Mouse (Mus musculus) hindlimb bud, embryonic 11.5 days (tissue): Measurements from ENCODE around the gene Limd1.

Experiments used
- DNase-seq: peaks from one replicate; pipeline ENCODE4 v3.0.0-alpha.2; 2012; ENCODE audit warnings: low read depth, low spot score; ENCODE audit errors: extremely low spot score

Gene Limd1

GRCm38 (mm10) chr9:123480253-123480921 is 1.9 kb downstream of the Limd1 start:
- no peak for DNase-seq

DNA sequence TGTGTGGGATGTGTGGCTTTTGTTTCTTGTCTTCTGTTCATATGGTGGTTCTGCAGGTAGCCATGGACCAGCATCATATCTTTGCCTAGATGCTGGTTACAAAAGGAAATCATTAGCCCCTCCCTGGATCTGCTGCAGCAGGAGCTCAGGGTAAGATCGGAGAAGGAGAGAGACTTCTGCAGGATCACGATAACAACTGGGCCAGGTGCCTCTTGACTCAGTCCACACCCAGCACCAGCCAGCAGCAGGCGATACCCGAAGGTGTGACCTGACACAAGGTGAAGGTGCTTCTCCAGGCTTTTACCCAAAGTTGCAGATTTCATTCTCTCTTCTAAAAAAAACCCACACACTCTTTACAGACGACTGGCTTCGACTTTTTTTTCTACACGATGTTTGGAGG is 2.6 kb downstream of the Limd1 start:
- DNase-seq: no peak

GRCm38 (mm10) chr9:123483598-123483997 is 5.1 kb downstream of the Limd1 start:
- DNase-seq: no peak

GRCm38 (mm10) chr9:123484830-123485229 is 6.3 kb downstream of the Limd1 start:
- no peak for DNase-seq

- no peak for DNase-seq
These were observed 7.1 kb downstream of the Limd1 start for GRCm38 (mm10) chr9:123485561-123485960.

DNA sequence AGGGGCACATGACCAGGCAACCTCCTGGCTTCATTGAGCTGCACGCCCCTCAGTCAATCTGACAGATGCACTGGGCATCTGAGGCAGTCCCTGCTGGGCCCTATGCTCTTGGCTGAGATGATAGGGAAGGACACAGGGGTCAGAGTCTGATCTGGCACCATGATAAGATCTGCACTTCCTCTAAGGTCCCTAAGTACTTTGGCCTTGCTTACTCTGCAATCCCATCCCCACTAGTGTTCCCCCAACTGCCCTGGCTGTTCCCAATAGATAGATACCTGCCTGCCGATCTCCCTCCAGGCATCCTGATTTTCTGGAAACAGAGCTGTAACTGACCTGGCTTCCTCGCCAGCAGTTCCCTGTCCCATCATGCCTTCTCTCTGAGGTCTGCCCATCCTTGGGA is 8.1 kb downstream of the Limd1 start:
- DNase-seq: no peak

DNA sequence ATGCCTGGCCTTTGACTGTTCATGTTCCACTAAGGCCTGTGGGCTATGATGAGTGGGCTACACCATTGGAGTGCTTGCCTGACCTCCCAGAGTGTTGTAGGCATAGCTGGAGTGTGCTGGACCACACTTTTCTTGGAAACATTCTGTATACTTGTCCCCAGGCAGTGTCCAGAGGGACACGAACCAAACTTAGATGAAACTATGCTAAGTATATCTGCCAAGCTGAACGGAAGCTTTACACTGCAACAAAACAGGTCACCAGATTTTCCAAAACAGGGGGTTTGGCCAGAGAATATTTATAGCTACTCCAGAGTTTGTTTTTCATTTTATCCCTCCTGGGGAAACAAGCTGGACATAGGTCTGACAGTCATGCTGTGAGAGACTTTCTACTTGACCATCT is 10.6 kb downstream of the Limd1 start:
- DNase-seq: no peak

GRCm38 (mm10) chr9:123489727-123490343 is 11.3 kb downstream of the Limd1 start:
- no peak for DNase-seq

GRCm38 (mm10) chr9:123490930-123491329 is 12.4 kb downstream of the Limd1 start:
- no peak for DNase-seq

DNA sequence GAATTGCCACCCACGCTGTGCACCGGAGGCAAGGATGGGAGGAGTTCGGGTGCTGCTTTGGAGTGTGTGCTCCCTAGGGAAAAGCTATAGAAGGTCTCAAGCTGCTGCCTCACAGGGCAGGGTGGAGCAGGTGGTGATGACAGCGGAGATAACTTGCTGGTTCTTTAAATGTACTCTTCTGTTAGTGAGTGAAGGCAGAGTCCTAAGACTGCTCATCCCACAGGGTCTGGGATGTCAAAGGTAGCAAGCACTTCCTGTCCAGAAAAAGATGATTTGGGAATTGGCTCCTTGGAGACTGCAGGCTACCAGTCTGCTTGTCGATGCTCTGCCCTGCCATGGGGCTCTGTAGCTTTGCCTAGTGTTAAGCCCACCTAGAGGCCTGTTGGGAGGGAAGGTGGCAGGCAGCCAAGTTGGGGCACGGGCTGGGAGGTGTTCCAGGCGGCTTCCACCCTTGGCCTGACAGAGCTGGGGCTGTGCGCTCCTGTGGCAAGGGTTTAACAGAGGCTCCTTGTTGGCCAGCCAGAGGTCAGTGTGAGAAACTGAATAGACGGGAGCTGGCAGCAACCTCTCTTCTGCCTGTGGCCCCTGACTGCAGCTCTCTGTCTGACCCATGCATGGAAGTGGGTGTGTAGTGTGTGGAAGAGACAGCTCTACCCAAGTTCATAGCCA is 13.5 kb downstream of the Limd1 start:
- no peak for DNase-seq

- DNase-seq: no peak
These were observed 18.2 kb downstream of the Limd1 start for GRCm38 (mm10) chr9:123496665-123497064.

DNA sequence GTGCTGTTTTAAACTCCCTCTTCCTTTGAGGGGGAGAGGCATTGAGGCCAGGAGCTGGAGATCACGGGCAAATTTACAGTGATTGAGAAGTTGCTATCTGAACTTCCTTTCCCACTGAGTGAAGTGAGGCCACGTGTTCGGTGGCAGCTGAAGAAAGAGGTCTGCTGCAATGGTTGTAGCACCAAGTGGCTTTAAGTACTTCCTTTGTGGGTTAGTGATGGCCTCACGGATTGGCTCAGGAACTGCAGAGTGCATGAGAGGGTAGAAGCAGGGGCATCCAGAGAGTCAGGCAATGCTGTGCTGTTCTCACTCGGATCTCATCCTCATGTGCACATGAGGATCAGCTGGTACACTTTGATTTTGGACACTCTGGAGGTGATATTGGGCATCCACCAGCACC is 19.4 kb downstream of the Limd1 start:
- no peak for DNase-seq

GRCm38 (mm10) chr9:123500480-123500879 is 22.0 kb downstream of the Limd1 start:
- no peak for DNase-seq

GRCm38 (mm10) chr9:123503171-123503834 is 24.8 kb downstream of the Limd1 start:
- DNase-seq: no peak

- DNase-seq: peak; percentile 42
These were observed 25.8 kb downstream of the Limd1 start for GRCm38 (mm10) chr9:123504325-123504724.

DNA sequence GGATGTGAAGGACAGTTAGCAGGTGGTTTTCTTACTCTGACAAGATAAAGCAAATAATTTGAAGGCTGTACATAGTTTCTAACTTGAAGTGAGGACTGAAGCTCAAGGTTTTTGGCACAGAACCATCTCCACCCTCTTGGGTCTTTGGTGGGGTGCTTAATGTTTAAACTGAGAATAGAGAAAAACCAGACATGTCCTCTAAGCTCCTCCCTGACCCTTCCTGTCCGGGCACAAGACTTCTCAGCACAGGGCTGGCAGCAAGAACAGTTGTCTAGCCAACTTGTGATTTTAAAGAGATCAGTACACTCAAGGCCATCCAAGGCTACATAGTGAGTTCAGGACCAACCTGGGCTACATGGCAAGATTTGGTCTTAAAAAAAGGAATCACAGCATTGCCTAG is 27.1 kb downstream of the Limd1 start:
- DNase-seq: no peak

DNA sequence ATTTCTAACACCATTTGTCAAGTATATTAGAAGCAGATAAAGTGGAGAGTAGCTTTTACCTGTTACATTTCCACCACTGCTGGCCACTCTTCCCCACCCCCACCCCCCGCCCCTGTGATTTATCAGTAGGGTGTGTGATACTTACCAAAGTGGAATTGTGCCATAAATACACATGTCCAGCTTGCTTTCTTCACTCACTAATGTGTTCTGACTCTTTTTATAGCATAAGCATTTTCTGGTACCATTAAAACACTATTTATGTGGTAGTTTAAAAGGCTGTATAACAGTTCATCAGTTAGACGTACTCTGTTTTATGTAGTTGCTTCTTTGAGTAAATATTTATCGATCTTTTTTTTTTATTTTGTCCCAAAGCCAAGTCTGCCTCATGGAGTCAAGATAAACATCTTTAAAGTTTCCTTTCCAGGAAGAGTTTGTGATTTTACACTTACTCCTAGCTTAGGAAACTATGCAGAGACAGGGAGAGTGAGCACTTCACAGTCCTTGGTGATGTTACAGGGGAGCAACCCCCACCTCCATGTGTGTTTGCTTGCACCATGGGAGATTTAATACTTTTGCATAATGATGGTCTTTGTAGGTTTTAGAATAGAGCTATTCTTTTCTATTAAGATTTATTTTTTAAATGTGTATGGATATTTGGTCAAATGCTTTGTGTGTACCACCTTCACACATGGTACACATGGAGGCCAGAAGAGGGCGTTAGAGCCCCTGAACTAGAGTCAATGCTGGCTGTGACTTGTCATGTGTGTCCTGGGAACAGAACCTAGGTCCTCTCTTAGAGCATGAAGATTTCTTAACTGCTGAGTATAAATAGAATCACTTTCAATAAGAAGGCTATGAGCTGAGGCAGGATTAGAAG is 28.0 kb downstream of the Limd1 start:
- DNase-seq: no peak

DNA sequence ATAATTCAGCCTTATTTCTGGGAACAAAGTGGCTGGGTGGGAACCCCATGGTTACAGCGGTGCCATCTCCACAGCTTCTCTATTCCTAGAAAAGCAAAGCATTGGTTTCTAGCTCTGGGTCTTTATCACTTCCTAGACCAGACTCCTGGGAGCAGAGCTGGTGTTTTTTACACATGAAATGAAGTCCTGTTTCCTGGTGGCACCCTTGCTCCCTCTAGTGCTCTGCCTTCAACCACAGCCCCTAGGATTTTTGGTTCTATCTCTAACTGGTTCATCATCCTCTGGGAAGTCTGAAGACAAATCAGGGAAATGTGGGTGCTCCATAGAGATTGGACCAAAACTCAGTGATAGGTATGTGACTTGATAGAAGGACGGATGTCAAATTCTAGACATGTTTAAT is 28.9 kb downstream of the Limd1 start:
- no peak for DNase-seq

DNA sequence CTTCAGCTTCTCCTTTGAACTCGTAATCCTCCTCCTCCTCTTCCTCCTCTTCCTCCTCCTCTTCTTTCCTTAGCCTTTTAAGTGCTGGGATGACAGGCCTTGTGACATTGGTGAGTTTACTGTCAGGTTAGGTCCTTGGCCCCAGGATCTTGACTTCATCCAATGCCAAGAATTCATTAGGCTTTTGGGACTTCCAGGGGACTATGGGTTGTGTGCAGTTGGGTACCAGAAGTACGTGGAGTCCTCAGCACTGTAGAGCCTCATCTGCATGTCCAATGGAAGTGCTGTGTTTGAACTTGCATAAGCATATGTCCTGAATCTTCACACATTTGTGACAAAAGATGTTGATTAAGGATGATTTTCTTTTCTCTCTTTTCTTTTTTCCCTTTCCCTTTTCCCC is 30.5 kb downstream of the Limd1 start:
- no peak for DNase-seq

DNA sequence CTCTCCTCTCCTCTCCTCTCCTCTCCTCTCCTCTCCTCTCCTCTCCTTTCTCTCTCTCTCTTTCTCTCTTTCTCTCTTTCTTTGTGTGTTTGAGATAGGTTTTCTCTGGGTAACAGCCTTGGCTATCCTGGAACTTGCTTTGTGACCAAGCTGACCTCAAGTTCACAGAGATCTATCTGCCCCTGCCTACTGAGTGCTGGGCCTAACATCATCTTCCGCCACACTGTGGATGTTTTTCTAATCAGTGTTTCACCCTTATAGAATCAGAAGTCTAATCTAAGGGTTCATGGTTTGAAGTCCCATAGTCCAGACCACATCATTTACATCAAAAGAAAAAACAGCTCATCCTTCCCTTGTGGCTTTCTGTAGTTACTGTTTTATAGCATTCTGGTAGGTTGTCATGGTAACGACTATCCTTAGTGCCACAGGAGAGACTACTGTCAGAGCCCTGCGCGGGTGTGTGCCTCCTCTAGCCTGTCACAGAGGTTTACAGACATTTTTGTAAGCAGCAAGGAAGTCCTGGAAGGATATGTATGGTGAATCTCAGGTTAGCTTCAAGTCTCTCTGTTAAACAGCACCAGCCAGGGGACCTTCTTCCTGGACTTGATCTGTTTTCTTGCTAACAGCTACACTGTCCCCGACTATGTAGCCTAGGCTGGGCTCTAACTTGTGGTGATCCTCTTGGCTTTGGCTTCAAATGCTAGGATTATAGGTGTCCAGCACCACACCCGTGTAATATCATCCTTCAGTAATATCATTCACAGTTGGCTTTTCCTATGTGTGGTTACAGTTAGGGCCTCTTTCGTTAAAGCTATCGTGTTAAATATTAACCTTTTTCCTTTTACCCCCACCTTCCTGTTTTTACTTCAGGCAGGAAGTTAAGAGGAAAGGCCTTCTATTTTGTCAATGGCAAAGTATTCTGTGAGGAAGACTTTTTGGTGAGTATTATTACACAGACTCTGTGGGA is 31.4 kb downstream of the Limd1 start:
- DNase-seq: no peak
